9 mouse cellular contexts compared by ENCODE assay signal in genomic region chr1:156985657-156986640, GRCm38 (mm10). TPM values are rescaled to one million over a fixed set of nuclear protein-coding genes. Genes with fewer than 3 reads are reported as not detected.
DNase-seq lines count a peak whose midpoint lies in the region; ATAC-seq and TF ChIP-seq lines count a peak whose summit lies in the region.
"Had no signal": no experiment of that assay in that cellular context is flagged by ENCODE, and none has a peak within 500 bp of the region (broad histone marks: within the 10 kb centered on the region; RNA-seq: fewer than 3 reads in every experiment).

No protein-coding gene starts in this region.

- TF ChIP-seq RAD21 in MEL (IDR thresholded peaks at IDR 0.05; ENCODE audit: low read depth, low read length) = no peak

- H3K27me3 ChIP-seq in hindbrain, embryonic 10.5 days (ENCODE audit: insufficient read depth, poor library complexity, severe bottlenecking) = no peaks in the 10 kb centered on the region
- no peaks in the 10 kb centered on the region for H3K27me3 ChIP-seq in hindbrain, embryonic 12.5 days
- H3K27me3 ChIP-seq in MEL (ENCODE audit: control insufficient read depth in 1 of 2, insufficient read depth in 2 of 2, low read length in 2 of 2) = no peaks in the 10 kb centered on the region
- no peaks in the 10 kb centered on the region for H3K27me3 ChIP-seq in heart, embryonic 15.5 days

- no peak for ATAC-seq in hindbrain, embryonic 12.5 days (ENCODE audit: low FRiP score)
- no peak for ATAC-seq in heart, embryonic 15.5 days (replicated peaks; ENCODE audit: insufficient number of reproducible peaks, insufficient read depth, low FRiP score, low read depth)
- ATAC-seq in monocyte, adult 5-6 weeks (replicated peaks; ENCODE audit: insufficient number of reproducible peaks, low FRiP score, low TSS enrichment, poor library complexity, severe bottlenecking) = peak; percentile 88; the same call in 1 of the 2 replicates

- no peak overlapping the region for H3K4me2 ChIP-seq in hindbrain, embryonic 12.5 days (replicated peaks)
- 0 out of 2 replicates have a peak overlapping the region, but pooled peaks have one; percentile 17 for H3K4me2 ChIP-seq in heart, embryonic 15.5 days

- no peaks in the 10 kb centered on the region for H3K9me3 ChIP-seq in hindbrain, embryonic 10.5 days
- no peaks in the 10 kb centered on the region for H3K9me3 ChIP-seq in hindbrain, embryonic 12.5 days (replicated peaks)
- no peaks in the 10 kb centered on the region for H3K9me3 ChIP-seq in MEL (replicated peaks; ENCODE audit: insufficient read depth, low read length)
- H3K9me3 ChIP-seq in heart, embryonic 15.5 days (replicated peaks) = no peaks in the 10 kb centered on the region

- H3K27ac ChIP-seq in hindbrain, embryonic 10.5 days = peak overlapping the region; percentile 71
- no peak overlapping the region for H3K27ac ChIP-seq in hindbrain, embryonic 12.5 days
- peak overlapping the region; percentile 83 for H3K27ac ChIP-seq in MEL (ENCODE audit: control insufficient read depth, low read depth, low read length)
- H3K27ac ChIP-seq in heart, embryonic 15.5 days = peak overlapping the region; percentile 62

- H3K36me3 ChIP-seq in hindbrain, embryonic 10.5 days = no peaks in the 10 kb centered on the region
- H3K36me3 ChIP-seq in hindbrain, embryonic 12.5 days = no peaks in the 10 kb centered on the region
- H3K36me3 ChIP-seq in MEL (ENCODE audit: control insufficient read depth in 1 of 2, insufficient read depth in 2 of 2, low read length in 2 of 2) = peaks cover 0 to 29% of the 10 kb centered on the region in 2 experiments; a peak in 2 of 4 replicates
- H3K36me3 ChIP-seq in heart, embryonic 15.5 days = no peaks in the 10 kb centered on the region

- WGBS in hindbrain, embryonic 10.5 days = 44% methylated on average over 6 of the region's 6 CpGs
- WGBS in hindbrain, embryonic 12.5 days = 49% methylated on average over 6 of the region's 6 CpGs
- 31% methylated on average over 6 of the region's 6 CpGs for WGBS in heart, embryonic 15.5 days

- H3K4me3 ChIP-seq in hindbrain, embryonic 10.5 days = no peak overlapping the region
- H3K4me3 ChIP-seq in hindbrain, embryonic 12.5 days = no peak overlapping the region
- H3K4me3 ChIP-seq in MEL (ENCODE audit: control insufficient read depth in 1 of 2, insufficient read depth in 1 of 2, low read depth in 2 of 2, low read length in 2 of 2) = peak overlapping the region; percentile 13 to 25; a peak in 3 of 4 replicates
- no peak overlapping the region for H3K4me3 ChIP-seq in heart, embryonic 15.5 days

- no peaks in the 10 kb centered on the region for H3K79me2 ChIP-seq in MEL (ENCODE audit: control insufficient read depth, insufficient read depth, low read length, poor library complexity)

- peak; percentile 13 to 56; a peak in 2 of 4 replicates for TF ChIP-seq EP300 in MEL (IDR thresholded peaks at IDR 0.05; ENCODE audit: low read depth in 1 of 2, low read length in 2 of 2)

- no peak overlapping the region for H3K9ac ChIP-seq in hindbrain, embryonic 12.5 days
- peak overlapping the region; percentile 56 for H3K9ac ChIP-seq in MEL (ENCODE audit: control insufficient read depth, low read depth, low read length, poor library complexity, severe bottlenecking)
- no peak overlapping the region for H3K9ac ChIP-seq in heart, embryonic 15.5 days

- TF ChIP-seq CTCF in MEL (IDR thresholded peaks at IDR 0.05 in 2 of 3, conservative IDR thresholded peaks at IDR 0.05 in 1 of 3; ENCODE audit: control insufficient read depth in 1 of 3, insufficient read depth in 1 of 3, low read depth in 2 of 3, low read length in 3 of 3, poor library complexity in 1 of 3, severe bottlenecking in 1 of 3) = no peak

- no peak for DNase-seq in hindbrain, embryonic 10.5 days (ENCODE audit: low spot score)
- peak; percentile 21 for DNase-seq in MEL (ENCODE audit: low read depth, low spot score)
- DNase-seq in ovary, postnatal 36 days (ENCODE audit: low spot score) = no peak
- no peak for DNase-seq in right cerebral cortex, postnatal 10 days (ENCODE audit: low spot score in 2 of 2)
- no peak for DNase-seq in layer of hippocampus, adult 18-20 months (ENCODE audit: low spot score in 2 of 2)
- DNase-seq: cerebellum, adult 18-20 months had no signal

- no peak for TF ChIP-seq POLR2A in MEL (IDR thresholded peaks at IDR 0.05; ENCODE audit: control insufficient read depth in 1 of 2, insufficient read depth in 1 of 2, low read depth in 1 of 2, low read length in 2 of 2, poor library complexity in 1 of 2)

- peaks cover 54% of the 10 kb centered on the region for H3K4me1 ChIP-seq in hindbrain, embryonic 10.5 days (replicated peaks)
- H3K4me1 ChIP-seq in hindbrain, embryonic 12.5 days = peaks cover 29% of the 10 kb centered on the region
- H3K4me1 ChIP-seq in MEL (ENCODE audit: control insufficient read depth in 1 of 2, insufficient read depth in 2 of 2, low read length in 2 of 2) = peaks cover 22 to 41% of the 10 kb centered on the region in 2 experiments
- peaks cover 15% of the 10 kb centered on the region for H3K4me1 ChIP-seq in heart, embryonic 15.5 days (replicated peaks)

TF ChIP-seq in MEL, 35 proteins besides CTCF, POLR2A, EP300 and RAD21:
- peak; percentile 74 for TF ChIP-seq TAL1 (IDR thresholded peaks at IDR 0.05; ENCODE audit: low read length)
- TF ChIP-seq MEF2A (IDR thresholded peaks at IDR 0.05; ENCODE audit: extremely low read depth, insufficient replicate concordance, low read depth, low read length, poor library complexity, severe bottlenecking) = no peak
- TF ChIP-seq ELF1 (IDR thresholded peaks at IDR 0.05; ENCODE audit: low read depth, low read length) = no peak
- TF ChIP-seq TCF12 (IDR thresholded peaks at IDR 0.05; ENCODE audit: low read depth, low read length) = peak; percentile 70
- TF ChIP-seq ZC3H11A (IDR thresholded peaks at IDR 0.05; ENCODE audit: low read depth, low read length) = no peak
- TF ChIP-seq GATA1 (IDR thresholded peaks at IDR 0.05; ENCODE audit: low read depth, low read length) = 0 out of 2 replicates have a peak, but pooled peaks have one; percentile 46
- 0 out of 2 replicates have a peak, but pooled peaks have one; percentile 14 for TF ChIP-seq ETS1 (IDR thresholded peaks at IDR 0.05; ENCODE audit: low read depth, low read length)
- peak; percentile 58; the same call in 1 of the 2 replicates for TF ChIP-seq ZKSCAN1 (IDR thresholded peaks at IDR 0.05; ENCODE audit: low read depth, low read length)
- TF ChIP-seq NRF1 (IDR thresholded peaks at IDR 0.05; ENCODE audit: insufficient read depth, low read depth, low read length, poor library complexity, severe bottlenecking) = no peak
- no peak for TF ChIP-seq ZMIZ1 (IDR thresholded peaks at IDR 0.05; ENCODE audit: low read depth, low read length)
- no peak for TF ChIP-seq POLR2AphosphoS5 (IDR thresholded peaks at IDR 0.05; ENCODE audit: borderline replicate concordance, low read depth, low read length)

RNA-seq across cellular contexts. Expression of gene Ralgps2, which starts 46.5 kb away (rescaled TPM):
- 80.4 and 85.0 TPM in 2 replicates for polyA plus RNA-seq in hindbrain, embryonic 10.5 days (2016; fragmentation: Nextera tagmentation; extraction: Ambion mirVana)
- 123 and 132 TPM in 2 replicates for polyA plus RNA-seq in hindbrain, embryonic 12.5 days (2016; fragmentation: Nextera tagmentation; extraction: Ambion mirVana)
- 7.8 and 12.7 TPM in 2 replicates for total RNA-seq in MEL (2012; rRNA removed)
- polyA plus RNA-seq in MEL (2012; ENCODE audit: insufficient read depth in 1 of 2, insufficient read length in 2 of 2, low read depth in 1 of 2, low replicate concordance in 2 of 2, missing spikeins in 1 of 2) = 10 to 100 TPM in 1 of 2 experiments, not detected in 1; 16.4 TPM
- polyA plus RNA-seq in heart, embryonic 15.5 days (2015; fragmentation: Nextera tagmentation; extraction: Ambion mirVana) = 52.4 and 54.1 TPM in 2 replicates
- total RNA-seq in monocyte, adult 5-6 weeks (2017) = 60.9 to 69.7 TPM (median 65.5 TPM) in 3 replicates
- total RNA-seq in layer of hippocampus, adult 18-20 months (2021) = 10 to 100 TPM; 64.3 to 72.6 TPM

Comparison
In these comparisons a context has a peak if more than half of its experiments do, and no peak if none do; other contexts are left out.
1. H3K4me3 ChIP-seq: peak in MEL (2 of 2); none in hindbrain, embryonic 10.5 days (single experiment), hindbrain, embryonic 12.5 days (single experiment) and heart, embryonic 15.5 days (single experiment).